Mouse (Mus musculus): ENCODE data around the gene 1500009C09Rik. TPM values are rescaled to one million over a fixed set of nuclear protein-coding genes. Genes with fewer than 3 reads are reported as not detected.
A peak's percentile ranks its signal among the peaks of the same experiment; 100 is the strongest.

1500009C09Rik gene
- polyA plus RNA-seq, 1 experiment from 2014 or later, result not detected

DNA sequence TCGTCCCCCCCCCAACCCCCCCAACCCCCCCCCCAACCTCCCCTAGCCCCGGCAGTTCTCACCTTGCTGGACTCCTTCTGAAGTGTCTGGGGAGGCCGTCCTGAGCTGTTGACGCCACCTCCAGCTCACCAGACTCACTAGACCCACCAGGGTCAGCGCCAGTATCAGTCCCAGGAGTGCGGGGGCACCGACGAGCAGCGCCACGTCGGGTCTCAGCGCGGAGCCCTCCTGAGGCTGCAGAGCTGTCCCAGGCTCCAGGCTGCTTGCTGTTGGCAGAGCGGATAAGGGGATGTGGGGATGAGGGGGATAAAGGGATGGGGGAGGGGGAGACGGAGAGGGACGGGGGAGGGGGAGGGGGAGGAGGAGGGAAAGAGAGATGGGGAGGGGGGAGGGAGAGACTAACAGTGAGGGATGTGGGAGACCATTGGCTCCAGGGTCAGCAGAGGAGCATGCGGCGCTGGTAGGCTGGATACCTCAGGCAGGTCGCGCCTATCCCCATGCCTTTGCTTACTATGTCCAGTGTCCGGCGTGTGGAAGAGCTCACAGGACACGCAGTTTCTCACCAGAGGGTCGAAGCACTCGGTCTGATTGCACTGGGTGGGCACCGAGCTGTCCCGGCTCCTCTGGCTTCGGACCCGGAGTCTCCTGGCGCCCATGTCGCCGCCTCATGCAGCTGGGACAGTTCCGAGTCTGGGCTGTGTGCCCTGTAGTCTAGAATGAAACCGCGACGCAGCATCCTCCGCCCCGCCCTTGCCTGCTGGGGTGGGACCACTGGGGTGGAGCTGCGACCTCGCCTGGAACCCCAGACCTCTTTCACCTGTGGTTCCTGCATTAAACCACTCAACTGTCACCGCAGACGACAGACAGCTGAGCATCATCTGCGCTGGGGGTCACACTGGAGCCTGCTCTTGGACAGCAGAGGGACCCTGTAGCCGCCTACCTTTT, 28.3 kb upstream of the 1500009C09Rik start, which contains the start of gene Tnfrsf13c:
TSS of gene Tnfrsf13c (minus strand) at position 713 of the 945 bp plus-strand sequence.
- Histone ChIP-seq H3K27me3 (ENCODE audit: low read depth, poor library complexity, severe bottlenecking) (peaks cover 66% of the 10 kb centered on the region), H3K4me1 (peaks cover 27% of the 10 kb centered on the region), H3K4me3 (peak within 1 kb of the TSS; percentile 47), H3K9me3 (replicated peaks) (no peaks in the 10 kb centered on the region), H3K27ac (peak within 1 kb of the TSS; percentile 53), H3K36me3 (no peaks in the 10 kb centered on the region)
- no peak for DNase-seq (ENCODE audit: low spot score)
- WGBS, result 1% methylated on average over 44 of the region's 44 CpGs

DNA sequence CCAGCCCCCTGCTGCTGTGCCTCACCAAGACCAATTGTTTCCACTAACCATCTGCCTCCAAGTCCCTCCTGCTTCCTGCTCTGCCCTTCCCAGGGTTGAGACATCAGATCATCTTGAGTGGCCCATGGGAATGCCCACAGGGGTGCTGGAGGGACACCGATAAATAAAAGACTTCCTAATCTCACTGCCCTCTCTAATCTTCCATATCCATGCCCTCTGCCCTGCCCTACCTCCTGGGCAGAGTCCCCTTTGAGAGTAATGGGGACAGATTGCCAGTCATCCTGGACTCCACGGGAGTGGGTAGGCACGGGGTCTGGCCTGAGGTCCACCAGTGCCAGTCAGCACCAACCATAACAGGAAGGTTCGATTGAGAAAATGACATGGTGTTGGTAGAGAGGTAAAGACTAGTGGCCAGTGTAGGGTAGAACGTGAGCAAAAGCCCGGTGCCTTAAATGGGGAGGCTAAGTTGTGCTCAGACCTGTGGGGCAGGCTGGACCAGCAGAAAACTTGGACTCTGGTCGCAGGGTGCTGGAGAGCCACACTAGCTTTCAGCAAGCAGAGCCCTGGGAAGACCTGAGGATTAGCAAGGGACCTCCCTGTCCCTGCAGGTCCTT, 27.5 kb upstream of the 1500009C09Rik start:
- DNase-seq (ENCODE audit: low spot score), result no peak
- no peaks in the 10 kb centered on the region for H3K36me3 ChIP-seq
- peak overlapping the region; percentile 53 for H3K27ac ChIP-seq
- peak overlapping the region; percentile 47 for H3K4me3 ChIP-seq
- H3K27me3 ChIP-seq (ENCODE audit: low read depth, poor library complexity, severe bottlenecking), result peaks cover 58% of the 10 kb centered on the region
- WGBS, result 37% methylated on average over 7 of the region's 7 CpGs
- H3K4me1 ChIP-seq, result peaks cover 29% of the 10 kb centered on the region
- H3K9me3 ChIP-seq (replicated peaks), result no peaks in the 10 kb centered on the region

DNA sequence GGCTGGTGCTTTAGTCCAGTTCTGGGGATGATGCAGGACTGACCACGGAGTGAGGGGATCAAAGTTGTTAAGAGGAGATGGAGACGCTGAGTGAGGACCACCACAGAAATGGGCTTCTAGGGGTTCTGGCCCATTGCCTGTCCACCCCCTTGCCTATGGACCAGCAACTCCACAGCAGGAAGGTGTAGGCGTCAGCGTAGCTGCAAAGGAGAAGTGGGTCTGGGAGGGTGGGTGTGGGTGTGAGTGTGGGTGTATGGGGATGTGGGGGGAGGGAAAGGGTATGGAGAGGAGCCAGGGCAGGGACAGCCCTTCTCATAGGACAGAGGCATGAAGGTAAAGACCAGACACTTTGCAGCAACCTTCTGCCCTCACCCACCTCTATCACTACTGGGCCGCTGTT, 26.4 kb upstream of the 1500009C09Rik start:
- H3K27me3 ChIP-seq (ENCODE audit: low read depth, poor library complexity, severe bottlenecking), result peaks cover 50% of the 10 kb centered on the region

DNA sequence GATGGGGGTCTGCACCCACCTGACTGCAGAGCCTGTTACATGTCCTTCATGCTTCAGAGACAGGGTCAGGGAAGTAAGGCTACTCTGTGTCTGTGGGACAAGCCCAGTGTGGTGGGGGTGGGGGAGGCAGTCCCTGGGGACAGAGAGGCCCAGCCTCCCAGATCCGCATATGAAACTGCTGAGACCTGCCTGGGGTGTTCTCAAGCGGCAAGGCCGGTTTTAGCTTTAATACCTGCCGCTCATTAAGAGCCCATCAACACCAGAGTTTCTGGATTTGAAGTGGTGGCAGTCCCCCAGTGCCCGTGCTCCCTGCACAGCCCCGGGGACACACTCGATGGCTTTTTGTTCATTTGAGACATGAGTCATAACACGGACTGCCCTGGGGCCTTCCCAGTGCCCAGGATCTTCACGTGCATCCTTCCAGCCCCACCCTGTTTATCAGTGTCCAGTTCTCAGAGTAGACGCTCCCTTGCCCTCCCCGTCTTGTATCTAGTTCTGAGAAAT, 22.6 kb upstream of the 1500009C09Rik start:
- no peak for DNase-seq (ENCODE audit: low spot score)
- no peak overlapping the region for H3K4me3 ChIP-seq
- peaks cover 16% of the 10 kb centered on the region for H3K27me3 ChIP-seq (ENCODE audit: low read depth, poor library complexity, severe bottlenecking)
- peaks cover 21% of the 10 kb centered on the region for H3K4me1 ChIP-seq
- WGBS, result 45% methylated on average over 11 of the region's 11 CpGs
- H3K36me3 ChIP-seq, result peaks cover 17% of the 10 kb centered on the region
- peak overlapping the region; percentile 12 for H3K27ac ChIP-seq
- H3K9me3 ChIP-seq (replicated peaks), result no peaks in the 10 kb centered on the region

More for the DNA sequence above, 26.4 kb upstream of the 1500009C09Rik start:
- WGBS, result 89% methylated on average over 5 of the region's 5 CpGs
- Histone ChIP-seq H3K4me1 (peaks cover 38% of the 10 kb centered on the region), H3K36me3 (no peaks in the 10 kb centered on the region), H3K27ac (no peak overlapping the region), H3K4me3 (no peak overlapping the region), H3K9me3 (replicated peaks) (no peaks in the 10 kb centered on the region)
- DNase-seq (ENCODE audit: low spot score), result no peak

DNA sequence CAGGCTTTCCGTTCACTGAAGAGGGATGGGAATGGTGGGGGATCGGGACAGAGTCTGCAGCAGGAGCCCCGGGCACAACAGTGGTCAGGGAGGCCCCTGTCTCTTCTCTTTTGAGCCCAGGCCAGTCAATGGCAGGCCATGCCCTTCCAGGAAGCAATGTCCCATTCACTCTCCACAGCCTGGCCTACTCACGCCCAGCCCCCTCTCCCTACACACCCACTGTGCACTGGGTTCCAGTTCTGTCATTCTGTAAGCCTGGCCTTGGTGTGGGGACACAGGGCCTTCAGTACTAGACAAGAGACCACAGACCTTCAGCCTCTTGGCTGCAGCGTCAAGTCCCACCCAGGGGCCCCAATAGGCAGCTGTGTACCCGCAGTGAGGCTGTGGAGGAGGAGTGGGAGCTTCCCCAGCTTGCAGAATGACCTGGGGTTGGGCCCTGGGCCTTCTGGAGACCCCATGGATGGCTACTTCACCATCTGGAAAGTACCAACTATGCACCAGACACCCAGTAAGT, 22.0 kb upstream of the 1500009C09Rik start:
- peaks cover 11% of the 10 kb centered on the region for H3K27me3 ChIP-seq (ENCODE audit: low read depth, poor library complexity, severe bottlenecking)
- H3K9me3 ChIP-seq (replicated peaks), result no peaks in the 10 kb centered on the region
- DNase-seq (ENCODE audit: low spot score), result no peak
- 81% methylated on average over 6 of the region's 6 CpGs for WGBS
- no peak overlapping the region for H3K4me3 ChIP-seq
- peaks cover 18% of the 10 kb centered on the region for H3K4me1 ChIP-seq
- H3K27ac ChIP-seq, result peak overlapping the region; percentile 12
- H3K36me3 ChIP-seq, result peaks cover 20% of the 10 kb centered on the region

DNA sequence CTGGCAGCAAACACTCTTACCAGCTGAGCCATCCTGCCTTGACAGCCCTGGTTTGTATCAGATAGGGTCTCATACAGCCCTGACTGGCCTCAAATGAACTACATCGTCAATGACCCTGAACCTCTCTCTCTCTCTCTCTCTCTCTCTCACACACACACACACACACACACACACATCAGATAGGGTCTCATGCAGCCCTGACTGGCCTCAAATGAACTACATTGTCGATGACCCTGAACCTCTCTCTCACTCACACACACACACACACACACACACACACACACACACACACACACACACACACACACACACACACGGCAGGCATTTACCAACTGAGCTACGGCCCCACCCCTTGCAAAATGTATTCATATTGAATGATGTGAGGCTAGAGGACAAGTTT, 21.1 kb upstream of the 1500009C09Rik start:
- no peaks in the 10 kb centered on the region for H3K9me3 ChIP-seq (replicated peaks)
- H3K4me3 ChIP-seq, result no peak overlapping the region
- peaks cover 14% of the 10 kb centered on the region for H3K4me1 ChIP-seq
- no peak overlapping the region for H3K27ac ChIP-seq
- peaks cover 1% of the 10 kb centered on the region; the same call in 1 of the 2 replicates for H3K27me3 ChIP-seq (ENCODE audit: low read depth, poor library complexity, severe bottlenecking)
- no peak for DNase-seq (ENCODE audit: low spot score)
- 87% methylated on average over 4 of the region's 4 CpGs for WGBS
- H3K36me3 ChIP-seq, result peaks cover 20% of the 10 kb centered on the region

DNA sequence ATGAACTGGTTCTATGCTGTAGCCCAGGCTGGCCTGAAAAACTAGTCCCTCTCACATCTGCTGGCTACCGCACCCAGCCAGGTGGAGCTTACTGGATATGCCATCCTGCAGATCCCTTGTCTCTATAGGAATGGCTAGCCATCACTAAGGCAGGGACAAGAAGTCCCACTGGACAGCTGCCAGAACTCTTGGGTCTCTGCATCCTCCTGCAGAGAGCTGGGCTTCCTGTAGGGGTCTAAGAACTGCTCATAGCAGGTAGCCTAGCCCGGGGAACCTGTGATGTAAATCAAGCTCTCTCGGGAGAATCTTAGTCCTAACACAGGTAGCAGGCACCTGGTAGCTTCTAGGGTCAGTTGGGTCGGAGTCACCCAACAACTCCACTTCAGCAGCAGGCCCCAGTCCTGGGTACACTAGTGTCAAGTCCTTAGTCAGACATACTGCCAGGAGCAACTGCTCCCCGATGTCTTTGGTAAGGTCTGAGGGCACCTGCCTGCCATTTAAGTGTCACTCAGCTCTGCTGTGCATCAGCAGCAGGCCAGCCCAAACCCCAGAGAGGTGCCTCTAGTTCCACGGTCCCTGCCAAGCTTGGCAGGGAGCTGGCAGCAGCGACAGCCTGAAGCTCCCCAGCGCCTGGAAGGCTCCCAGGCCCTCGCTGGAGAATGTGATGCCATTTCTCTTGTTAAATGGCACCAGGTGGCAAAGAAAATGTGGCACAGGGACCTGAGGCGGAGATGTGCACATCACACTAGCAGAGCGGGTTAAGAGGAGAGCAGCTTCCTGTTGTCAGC, 20.4 kb upstream of the 1500009C09Rik start:
- peak overlapping the region; percentile 4; the same call in 1 of the 2 replicates for H3K27ac ChIP-seq
- peaks cover 14% of the 10 kb centered on the region for H3K4me1 ChIP-seq
- H3K9me3 ChIP-seq (replicated peaks), result no peaks in the 10 kb centered on the region
- WGBS, result 72% methylated on average over 11 of the region's 11 CpGs
- H3K27me3 ChIP-seq (ENCODE audit: low read depth, poor library complexity, severe bottlenecking), result no peaks in the 10 kb centered on the region
- no peak overlapping the region for H3K4me3 ChIP-seq
- peaks cover 20% of the 10 kb centered on the region for H3K36me3 ChIP-seq
- DNase-seq (ENCODE audit: low spot score), result no peak

DNA sequence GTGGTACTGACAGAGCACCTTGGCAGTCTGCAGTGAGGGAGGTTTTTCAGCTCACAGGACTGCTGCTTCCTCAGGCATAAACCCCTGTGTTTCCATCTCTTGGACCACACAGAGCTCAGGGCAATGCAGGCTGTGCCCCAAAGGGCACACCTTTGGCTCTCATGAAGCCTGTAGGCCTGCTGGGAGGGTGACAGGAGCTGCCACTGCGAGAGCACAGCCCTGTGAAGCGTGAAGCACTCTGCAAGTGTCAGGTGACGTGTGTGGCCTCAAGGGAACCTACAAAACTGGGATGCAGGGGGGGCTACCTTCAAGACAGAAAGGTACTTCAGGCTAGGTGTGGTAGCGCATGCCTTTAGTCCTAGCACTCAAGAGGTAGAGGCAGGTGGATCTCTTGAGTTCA, 19.5 kb upstream of the 1500009C09Rik start:
- WGBS, result 72% methylated on average over 4 of the region's 4 CpGs
- H3K9me3 ChIP-seq (replicated peaks), result no peaks in the 10 kb centered on the region
- H3K27me3 ChIP-seq (ENCODE audit: low read depth, poor library complexity, severe bottlenecking), result no peaks in the 10 kb centered on the region
- peaks cover 20% of the 10 kb centered on the region for H3K36me3 ChIP-seq
- no peak overlapping the region for H3K27ac ChIP-seq
- H3K4me1 ChIP-seq, result peaks cover 14% of the 10 kb centered on the region
- DNase-seq (ENCODE audit: low spot score), result no peak
- H3K4me3 ChIP-seq, result no peak overlapping the region

DNA sequence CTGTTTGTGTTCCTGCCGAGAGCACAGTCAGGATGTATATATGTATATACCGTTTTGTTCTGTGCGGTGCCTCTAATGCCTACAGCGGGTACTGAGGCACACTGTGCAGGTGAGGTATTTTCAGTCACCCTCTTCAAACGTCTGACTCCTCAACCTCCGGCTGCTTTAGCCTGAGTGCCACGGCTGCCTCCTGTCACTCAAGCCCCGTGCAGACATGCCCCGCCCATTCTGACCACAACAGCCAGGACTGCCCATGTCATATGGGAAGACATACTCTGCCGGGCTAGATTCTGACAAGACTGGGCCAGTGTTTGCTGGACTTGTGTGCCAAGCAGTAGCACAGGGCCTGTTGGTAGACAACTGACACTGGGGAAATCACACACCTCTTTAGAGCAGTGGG, 16.5 kb upstream of the 1500009C09Rik start:
- no peak overlapping the region for H3K4me3 ChIP-seq
- no peaks in the 10 kb centered on the region for H3K27me3 ChIP-seq (ENCODE audit: low read depth, poor library complexity, severe bottlenecking)
- H3K4me1 ChIP-seq, result no peaks in the 10 kb centered on the region
- no peak for DNase-seq (ENCODE audit: low spot score)
- 84% methylated on average over 10 of the region's 10 CpGs for WGBS
- H3K9me3 ChIP-seq (replicated peaks), result no peaks in the 10 kb centered on the region
- no peak overlapping the region for H3K27ac ChIP-seq
- H3K36me3 ChIP-seq, result peaks cover 39% of the 10 kb centered on the region

DNA sequence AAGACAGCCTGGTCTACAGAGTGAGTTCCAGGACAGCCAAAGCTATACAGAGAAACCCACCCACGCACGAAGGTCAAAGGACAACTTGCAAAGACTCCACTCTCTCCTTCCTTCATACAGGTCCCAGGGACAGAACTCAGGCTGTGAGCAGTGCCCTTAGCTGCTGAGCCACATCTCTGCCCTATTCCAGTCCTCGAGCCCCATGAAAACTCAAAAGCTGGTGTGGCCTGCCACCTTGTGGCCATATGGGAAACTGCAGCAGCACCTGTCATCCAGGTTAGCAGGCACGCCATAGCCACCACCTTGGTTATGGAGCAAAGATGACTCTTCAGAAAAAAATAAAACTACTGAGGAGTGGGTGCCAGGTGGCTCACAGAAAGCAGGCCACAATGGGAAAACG, 15.6 kb upstream of the 1500009C09Rik start:
- 20% methylated on average over 5 of the region's 5 CpGs for WGBS
- H3K9me3 ChIP-seq (replicated peaks), result no peaks in the 10 kb centered on the region
- no peaks in the 10 kb centered on the region for H3K4me1 ChIP-seq
- H3K4me3 ChIP-seq, result no peak overlapping the region
- DNase-seq (ENCODE audit: low spot score), result peak; percentile 91
- no peak overlapping the region for H3K27ac ChIP-seq
- peaks cover 42% of the 10 kb centered on the region for H3K36me3 ChIP-seq
- no peaks in the 10 kb centered on the region for H3K27me3 ChIP-seq (ENCODE audit: low read depth, poor library complexity, severe bottlenecking)

DNA sequence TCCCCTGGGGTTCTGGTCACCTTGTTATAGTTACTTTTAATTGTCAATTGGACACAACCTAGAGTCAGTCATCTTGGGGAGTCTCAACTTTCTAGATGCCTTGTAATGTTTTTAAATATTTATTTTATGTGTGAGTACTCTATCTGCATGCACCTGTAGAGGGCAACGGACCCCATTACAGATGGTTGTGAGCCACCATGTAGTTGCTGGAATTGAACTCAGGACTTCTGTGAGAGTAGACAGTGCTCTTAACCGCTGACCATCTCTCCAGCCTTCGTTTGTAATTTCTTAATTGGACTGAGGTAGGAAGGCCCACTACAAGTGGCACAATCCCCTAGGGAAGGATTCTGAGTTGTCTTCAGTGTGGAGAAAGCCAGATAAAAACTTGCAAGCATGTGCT, 8.9 kb upstream of the 1500009C09Rik start:
- peak overlapping the region; percentile 94; the same call in 1 of the 2 replicates for H3K27ac ChIP-seq
- H3K4me3 ChIP-seq, result peak overlapping the region; percentile 83
- H3K4me1 ChIP-seq, result peaks cover 9% of the 10 kb centered on the region
- H3K36me3 ChIP-seq, result peaks cover 15% of the 10 kb centered on the region
- WGBS, result 81% methylated on average over 3 of the region's 3 CpGs
- no peaks in the 10 kb centered on the region for H3K9me3 ChIP-seq (replicated peaks)
- no peak for DNase-seq (ENCODE audit: low spot score)
- H3K27me3 ChIP-seq (ENCODE audit: low read depth, poor library complexity, severe bottlenecking), result no peaks in the 10 kb centered on the region

DNA sequence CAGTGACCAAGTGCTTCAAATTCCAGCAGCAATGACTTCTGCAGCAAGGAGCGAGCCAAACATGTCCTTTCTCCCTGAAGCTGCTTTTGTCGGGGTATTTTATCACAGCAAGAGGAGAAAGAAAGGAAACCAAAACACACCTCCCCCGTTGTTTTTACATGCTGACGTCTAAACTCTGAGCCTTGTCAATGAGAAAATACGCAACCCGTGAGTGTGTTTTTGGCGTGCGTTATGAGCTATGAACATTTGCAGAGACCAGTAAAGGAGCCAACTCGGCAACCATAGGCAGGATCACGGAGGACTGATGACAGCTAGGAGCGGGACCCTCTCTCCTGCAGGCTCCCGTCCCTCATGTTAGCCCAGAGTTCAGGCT, 8.5 kb upstream of the 1500009C09Rik start:
- 9% methylated on average over 12 of the region's 12 CpGs for WGBS
- H3K27ac ChIP-seq, result peak overlapping the region; percentile 94
- peaks cover 9% of the 10 kb centered on the region for H3K4me1 ChIP-seq
- H3K27me3 ChIP-seq (ENCODE audit: low read depth, poor library complexity, severe bottlenecking), result no peaks in the 10 kb centered on the region
- no peak for DNase-seq (ENCODE audit: low spot score)
- no peaks in the 10 kb centered on the region for H3K9me3 ChIP-seq (replicated peaks)
- H3K36me3 ChIP-seq, result peaks cover 11% of the 10 kb centered on the region
- H3K4me3 ChIP-seq, result peak overlapping the region; percentile 83

Data from limb, embryonic 10.5 days (tissue).